Mouse (Mus musculus) neural tube, embryonic 12.5 days (tissue): Measurements from ENCODE around the gene Tm6sf2. TPM values are rescaled to one million over a fixed set of nuclear protein-coding genes. Genes with fewer than 3 reads are reported as not detected.

Experiments
- ATAC-seq: fragments of 200-750 bp; cut with Nextera tagmentation; 2 replicates; pipeline ENCODE4 v1.8.0; 2017; ENCODE audit warnings: low read depth, mild to moderate bottlenecking, moderate TSS enrichment, moderate library complexity; ENCODE audit not compliant: low FRiP score
- H3K27ac ChIP-seq: fragments of 300-500 bp; sonication (generic); 2 replicates; pipeline ENCODE4 v1.5.1; 2016
- H3K27me3 ChIP-seq: fragments of 300-500 bp; sonication (generic); replicated peaks from 2 replicates; pipeline ENCODE4 v1.6.1; 2016; ENCODE audit warnings: mild to moderate bottlenecking
- H3K36me3 ChIP-seq: fragments of 300-500 bp; sonication (generic); 2 replicates; pipeline ENCODE4 v1.6.1; 2016; ENCODE audit warnings: mild to moderate bottlenecking
- H3K4me1 ChIP-seq: fragments of 300-500 bp; sonication (generic); 2 replicates; pipeline ENCODE4 v1.6.1; 2016
- H3K4me2 ChIP-seq: fragments of 300-500 bp; sonication (generic); replicated peaks from 2 replicates; pipeline ENCODE4 v1.6.1; 2016; ENCODE audit warnings: mild to moderate bottlenecking
- H3K4me3 ChIP-seq: fragments of 300-500 bp; sonication (generic); 2 replicates; pipeline ENCODE4 v1.5.1; 2016
- H3K9ac ChIP-seq: fragments of 300-500 bp; sonication (generic); 2 replicates; pipeline ENCODE4 v1.6.1; 2016; ENCODE audit warnings: mild to moderate bottlenecking
- H3K9me3 ChIP-seq: fragments of 300-500 bp; sonication (generic); 2 replicates; pipeline ENCODE4 v1.6.1; 2016; ENCODE audit warnings: mild to moderate bottlenecking
- WGBS: fragments of 180-500 bp; shearing (Covaris S2); methylation state at CpG from one replicate; pipeline ENCODE4 v1.1.7; 2016; 5-methylcytosine and 5-hydroxymethylcytosine counted together
- polyA plus RNA-seq: library from polyadenylated mRNA; unstranded; fragments of >200 nt; fragmentation: Nextera tagmentation; extraction: Ambion mirVana; gene quantifications from 2 replicates; pipeline ENCODE4 v1.2.1, GENCODE M21; 2016

The Tm6sf2 gene
- polyA plus RNA-seq, 1 experiment from 2014 or later = 1.7 TPM

DNA sequence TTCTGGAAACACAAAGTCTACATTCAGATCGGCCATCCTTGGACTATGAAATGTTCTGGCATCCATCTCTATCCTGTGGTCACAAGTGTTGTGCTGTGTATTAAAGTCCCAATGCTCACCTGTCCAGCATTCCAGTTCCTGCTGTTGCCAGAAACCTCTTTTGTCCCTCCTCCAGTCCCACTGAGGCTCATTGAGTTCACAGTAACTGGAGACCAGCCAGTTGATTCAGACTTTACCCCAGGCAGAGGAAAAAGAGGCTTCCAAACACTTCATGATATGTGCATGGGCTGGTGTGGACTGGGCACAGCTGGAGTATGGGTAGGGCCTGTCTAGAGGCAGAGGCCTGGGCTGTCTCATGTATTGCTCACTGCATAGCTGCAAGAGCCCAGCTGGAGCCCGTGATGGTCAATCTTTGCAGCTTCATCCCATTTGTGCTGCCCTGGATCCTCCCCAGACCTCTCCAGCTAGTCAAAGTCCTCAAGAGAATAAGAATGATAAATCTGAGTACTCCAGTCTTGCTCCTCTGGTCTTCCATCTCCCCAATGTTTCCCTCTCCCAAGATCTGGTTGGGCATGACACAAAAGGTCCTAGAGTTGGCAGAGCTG lies 786 bp upstream of the Tm6sf2 start:
- Histone ChIP-seq H3K27me3 (no peaks in the 10 kb centered on the region), H3K36me3 (peaks cover 52% of the 10 kb centered on the region), H3K4me1 (no peaks in the 10 kb centered on the region), H3K9ac (no peak overlapping the region), H3K27ac (no peak overlapping the region), H3K4me3 (no peak overlapping the region), H3K9me3 (no peaks in the 10 kb centered on the region), H3K4me2 (no peak overlapping the region)
- ATAC-seq = no peak
- 89% methylated on average over 2 of the region's 2 CpGs for WGBS

DNA sequence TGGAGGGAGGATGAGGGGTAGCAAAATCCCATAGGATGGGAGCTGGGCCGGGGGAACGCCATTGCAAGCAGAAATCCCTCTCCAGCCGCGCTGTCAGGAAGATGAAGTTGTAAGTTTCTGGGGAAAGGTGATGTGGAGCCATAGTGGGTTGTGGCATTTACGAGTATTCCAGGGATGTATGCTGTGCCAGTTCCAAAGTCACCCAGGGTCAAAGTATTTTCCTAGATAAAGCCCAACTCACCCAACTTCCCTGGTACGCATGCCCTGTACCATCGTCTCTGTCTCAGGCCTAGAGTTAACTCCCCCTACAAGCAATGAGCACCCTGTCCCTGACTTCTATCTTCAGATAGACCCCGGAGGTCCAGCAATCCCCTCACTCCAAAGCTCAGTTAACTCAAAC lies 396 bp downstream of the Tm6sf2 start:
- no peaks in the 10 kb centered on the region for H3K9me3 ChIP-seq
- 63% methylated on average over 8 of the region's 8 CpGs for WGBS
- 0 out of 2 replicates have a peak overlapping the region, but pooled peaks have one; percentile 25 for H3K4me2 ChIP-seq

DNA sequence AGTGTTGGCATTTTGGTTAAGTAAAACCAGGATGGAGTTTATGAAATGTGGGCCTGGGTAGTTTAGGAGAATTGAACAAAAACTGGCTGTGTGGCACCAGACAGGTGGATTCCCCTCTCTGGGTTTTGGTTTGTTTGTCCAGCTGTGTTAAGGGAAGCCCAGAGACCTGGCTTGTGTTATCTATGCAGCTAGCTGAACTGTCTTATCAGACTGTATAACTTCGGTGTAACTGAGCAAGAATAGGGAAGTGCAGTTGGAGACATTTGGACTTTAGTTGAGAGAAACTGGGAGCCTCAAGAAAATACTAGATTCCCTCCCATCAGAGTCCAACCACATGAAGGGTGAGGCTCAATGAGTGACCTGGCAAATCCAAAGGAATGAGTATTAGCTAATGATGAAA lies 958 bp downstream of the Tm6sf2 start:
- Histone ChIP-seq H3K9ac (no peak overlapping the region), H3K4me3 (no peak overlapping the region), H3K27me3 (no peaks in the 10 kb centered on the region), H3K27ac (no peak overlapping the region), H3K4me2 (no peak overlapping the region), H3K36me3 (peaks cover 36% of the 10 kb centered on the region), H3K4me1 (no peaks in the 10 kb centered on the region), H3K9me3 (no peaks in the 10 kb centered on the region)
- 87% methylated on average over 1 of the region's 1 CpGs for WGBS
- ATAC-seq = no peak

More for the DNA sequence above, 396 bp downstream of the Tm6sf2 start:
- H3K4me3 ChIP-seq = no peak overlapping the region
- no peak overlapping the region for H3K27ac ChIP-seq
- H3K9ac ChIP-seq = no peak overlapping the region
- H3K4me1 ChIP-seq = no peaks in the 10 kb centered on the region
- ATAC-seq = no peak
- no peaks in the 10 kb centered on the region for H3K27me3 ChIP-seq
- peaks cover 42% of the 10 kb centered on the region for H3K36me3 ChIP-seq

DNA sequence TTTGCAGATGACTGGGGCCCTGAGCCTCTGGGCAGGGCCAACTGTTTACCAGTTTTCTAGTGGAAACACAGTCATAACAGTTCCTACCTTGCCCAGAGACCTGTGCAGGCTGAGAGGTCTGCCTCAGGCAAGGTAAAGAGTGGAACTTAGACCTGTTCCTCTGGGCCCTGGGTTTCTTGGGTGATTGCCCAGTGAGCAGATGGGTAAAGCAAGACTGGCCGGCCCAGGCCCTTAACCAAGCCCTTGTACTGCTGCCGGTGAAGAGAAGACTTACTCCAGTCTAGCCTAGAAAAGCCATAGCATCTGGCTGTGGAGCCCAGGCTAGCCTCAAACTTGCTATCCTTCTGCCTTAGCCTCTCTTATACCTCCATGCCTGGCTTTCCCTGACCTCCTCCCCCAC lies 9.3 kb downstream of the Tm6sf2 start:
- ATAC-seq = no peak
- Histone ChIP-seq H3K9me3 (no peaks in the 10 kb centered on the region), H3K4me3 (no peak overlapping the region), H3K9ac (no peak overlapping the region), H3K4me1 (peaks cover 18% of the 10 kb centered on the region), H3K4me2 (no peak overlapping the region), H3K36me3 (no peaks in the 10 kb centered on the region), H3K27ac (no peak overlapping the region), H3K27me3 (peaks cover 56% of the 10 kb centered on the region)
- 95% methylated on average over 2 of the region's 2 CpGs for WGBS

DNA sequence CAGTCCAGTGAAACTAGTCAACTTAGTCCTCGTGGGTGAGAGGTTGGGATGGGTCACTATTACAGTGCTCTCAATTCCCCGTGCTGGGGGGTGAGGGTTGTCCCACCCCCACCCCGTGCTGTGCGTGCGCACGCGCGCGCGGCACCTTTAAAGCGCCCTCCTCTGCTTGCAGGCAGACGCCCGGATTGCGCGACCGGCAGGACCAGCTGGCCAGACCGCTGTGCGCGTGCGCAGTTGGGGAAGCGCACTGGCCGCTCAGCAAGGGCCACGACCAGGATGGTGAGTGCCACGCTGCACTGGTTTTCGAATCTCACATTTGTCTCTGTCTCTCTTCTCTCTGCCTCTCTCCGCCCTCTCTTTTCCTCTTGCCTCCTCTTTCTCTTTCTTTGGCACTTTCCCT lies 10.6 kb downstream of the Tm6sf2 start, which contains the start of gene Hapln4:
Gene Hapln4 (plus strand): TSS at position 173 of the 400 bp plus-strand sequence.
- under 1% methylated on average over 26 of the region's 26 CpGs for WGBS
- H3K27ac ChIP-seq = no peak within 1 kb of the TSS

DNA sequence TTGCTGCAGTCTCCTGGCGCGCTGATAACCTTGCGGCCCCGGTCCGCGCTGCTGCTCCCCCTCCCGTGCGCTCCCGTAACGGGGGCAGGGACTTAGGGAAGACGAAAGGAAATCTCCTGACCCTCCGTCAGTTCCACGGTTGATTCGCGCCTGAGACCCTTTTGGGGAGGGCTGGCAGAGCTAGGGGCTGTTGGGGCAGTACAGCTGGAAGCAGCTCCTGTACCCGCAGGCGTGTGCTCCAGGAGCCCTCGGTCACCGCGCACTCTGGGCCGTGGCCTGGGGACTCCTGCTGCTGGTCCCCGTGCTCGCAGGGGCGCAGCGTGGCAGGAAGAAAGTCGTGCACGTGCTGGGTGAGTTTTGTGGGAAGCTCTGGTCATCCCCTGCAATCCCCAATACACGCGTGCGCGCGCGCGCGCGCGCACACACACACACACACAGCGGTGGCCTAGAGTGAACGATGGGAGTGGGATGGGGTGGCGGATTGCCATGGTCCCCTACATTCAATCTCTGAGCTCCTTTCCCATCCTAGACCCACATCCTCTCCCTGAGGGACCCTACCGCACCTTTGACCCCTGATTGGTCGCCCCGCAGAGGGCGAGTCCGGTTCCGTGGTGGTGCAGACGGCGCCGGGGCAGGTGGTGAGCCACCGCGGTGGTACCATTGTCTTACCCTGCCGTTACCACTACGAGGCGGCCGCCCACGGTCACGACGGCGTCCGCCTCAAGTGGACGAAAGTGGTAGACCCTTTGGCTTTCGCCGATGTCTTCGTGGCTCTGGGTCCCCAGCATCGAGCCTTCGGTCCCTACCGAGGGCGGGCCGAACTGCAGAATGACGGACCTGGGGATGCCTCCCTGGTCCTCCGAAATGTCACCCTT lies 11.7 kb downstream of the Tm6sf2 start:
- Histone ChIP-seq H3K9ac (peak overlapping the region; percentile 29; the same call in 1 of the 2 replicates), H3K27me3 (peaks cover 80% of the 10 kb centered on the region), H3K9me3 (no peaks in the 10 kb centered on the region), H3K4me1 (peaks cover 30% of the 10 kb centered on the region), H3K4me2 (peak overlapping the region; percentile 69), H3K36me3 (no peaks in the 10 kb centered on the region), H3K27ac (no peak overlapping the region), H3K4me3 (peak overlapping the region; percentile 37)
- WGBS = 1% methylated on average over 70 of the region's 71 CpGs
- ATAC-seq = 0 out of 2 replicates have a peak, but pooled peaks have one; percentile 14

More for the DNA sequence above, 10.6 kb downstream of the Tm6sf2 start, which contains the start of gene Hapln4:
- H3K9me3 ChIP-seq = no peaks in the 10 kb centered on the region
- H3K4me2 ChIP-seq = peak within 1 kb of the TSS; percentile 69
- peak within 1 kb of the TSS; percentile 29; the same call in 1 of the 2 replicates for H3K9ac ChIP-seq
- no peak for ATAC-seq
- H3K4me3 ChIP-seq = peak within 1 kb of the TSS; percentile 37
- no peaks in the 10 kb centered on the region for H3K36me3 ChIP-seq
- peaks cover 26% of the 10 kb centered on the region for H3K4me1 ChIP-seq
- H3K27me3 ChIP-seq = peaks cover 69% of the 10 kb centered on the region

DNA sequence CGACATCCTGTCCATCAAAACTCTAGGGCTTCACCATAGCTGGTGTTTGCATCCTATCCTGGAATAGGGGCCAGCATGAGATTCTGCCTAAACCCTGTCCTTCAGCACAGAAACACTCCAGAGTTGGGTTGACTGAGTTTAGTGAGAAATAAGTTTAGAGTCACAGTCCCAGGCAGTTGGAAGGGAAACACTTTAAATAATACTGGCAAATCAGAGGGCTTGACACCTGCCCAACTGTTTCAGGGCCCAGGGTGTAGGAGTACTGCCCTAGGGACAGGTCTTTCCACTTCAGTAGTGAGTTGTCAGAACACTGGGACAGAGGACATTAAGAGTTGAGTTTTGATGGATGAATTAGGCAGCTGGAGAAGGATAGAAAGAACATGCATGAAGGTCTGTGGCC lies 13.4 kb downstream of the Tm6sf2 start:
- Histone ChIP-seq H3K9ac (no peak overlapping the region), H3K4me3 (no peak overlapping the region), H3K4me1 (peaks cover 39% of the 10 kb centered on the region), H3K27ac (no peak overlapping the region), H3K27me3 (peaks cover 90% of the 10 kb centered on the region), H3K4me2 (no peak overlapping the region), H3K36me3 (no peaks in the 10 kb centered on the region), H3K9me3 (no peaks in the 10 kb centered on the region)
- WGBS = 35% methylated on average over 1 of the region's 1 CpGs
- ATAC-seq = no peak

DNA sequence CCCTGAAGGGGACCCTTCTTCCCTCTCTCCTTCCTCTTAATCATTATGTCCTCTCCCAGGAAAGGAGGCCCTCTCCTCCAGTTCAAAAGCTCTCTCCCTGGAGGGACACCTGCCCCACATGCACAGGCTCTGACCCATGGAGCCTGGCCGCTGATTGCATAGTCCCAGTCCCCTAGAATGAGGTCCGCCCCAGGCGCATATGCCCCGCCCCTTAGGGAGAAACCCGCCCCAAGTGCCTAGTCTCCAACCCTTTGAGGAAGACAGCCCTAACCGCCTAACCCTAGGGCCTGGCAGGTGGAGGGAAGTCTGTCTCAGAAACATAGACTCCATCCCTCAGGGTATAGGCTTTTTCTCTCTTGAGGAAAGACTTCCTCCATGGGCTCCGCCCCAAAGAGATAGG lies 14.5 kb downstream of the Tm6sf2 start:
- ATAC-seq = no peak
- Histone ChIP-seq H3K27ac (no peak overlapping the region), H3K36me3 (no peaks in the 10 kb centered on the region), H3K27me3 (peaks cover 82% of the 10 kb centered on the region), H3K4me2 (no peak overlapping the region), H3K4me1 (peaks cover 39% of the 10 kb centered on the region), H3K9ac (no peak overlapping the region), H3K9me3 (no peaks in the 10 kb centered on the region), H3K4me3 (no peak overlapping the region)
- WGBS = 7% methylated on average over 7 of the region's 7 CpGs

DNA sequence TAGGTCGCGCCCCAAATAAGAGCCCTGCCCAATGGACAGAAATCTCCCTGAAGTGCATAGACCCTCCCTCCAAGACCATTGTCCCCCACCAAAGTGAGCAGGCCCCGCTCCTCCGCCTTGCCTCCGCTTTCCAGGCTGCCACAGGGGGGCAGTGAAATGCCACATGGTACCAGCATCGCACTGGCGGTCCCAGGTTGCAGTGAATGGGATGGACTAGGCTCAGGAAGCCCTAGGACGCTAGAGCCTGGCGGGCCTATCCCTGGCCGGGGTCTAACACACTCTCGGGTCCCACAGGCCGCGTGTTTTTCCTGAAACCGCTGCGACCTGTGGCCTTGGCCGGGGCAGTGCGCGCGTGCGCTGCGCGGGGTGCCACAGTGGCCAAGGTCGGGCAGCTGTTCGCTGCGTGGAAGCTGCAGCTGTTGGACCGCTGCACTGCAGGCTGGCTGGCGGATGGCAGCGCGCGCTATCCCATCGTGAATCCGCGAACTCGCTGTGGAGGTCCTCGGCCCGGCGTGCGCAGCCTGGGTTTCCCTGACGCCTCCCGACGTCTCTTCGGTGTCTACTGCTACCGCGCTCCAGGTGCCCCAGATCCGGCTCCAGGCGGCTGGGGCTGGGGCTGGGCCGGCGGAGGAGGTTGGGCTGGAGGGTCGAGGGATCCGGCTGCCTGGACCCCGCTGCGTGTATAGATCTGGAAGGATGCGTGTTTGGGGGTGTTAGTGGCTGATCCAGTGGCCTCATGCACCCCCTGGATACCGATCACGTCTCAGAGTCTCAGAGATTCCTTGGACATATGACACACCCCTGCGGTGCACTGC lies 15.3 kb downstream of the Tm6sf2 start:
- peak; percentile 54; the same call in 1 of the 2 replicates for ATAC-seq
- Histone ChIP-seq H3K27ac (no peak overlapping the region), H3K9me3 (no peaks in the 10 kb centered on the region), H3K4me3 (peak overlapping the region; percentile 28), H3K4me1 (peaks cover 39% of the 10 kb centered on the region), H3K27me3 (peaks cover 74% of the 10 kb centered on the region), H3K9ac (peak overlapping the region; percentile 13), H3K36me3 (no peaks in the 10 kb centered on the region), H3K4me2 (peak overlapping the region; percentile 64)
- 4% methylated on average over 56 of the region's 56 CpGs for WGBS

DNA sequence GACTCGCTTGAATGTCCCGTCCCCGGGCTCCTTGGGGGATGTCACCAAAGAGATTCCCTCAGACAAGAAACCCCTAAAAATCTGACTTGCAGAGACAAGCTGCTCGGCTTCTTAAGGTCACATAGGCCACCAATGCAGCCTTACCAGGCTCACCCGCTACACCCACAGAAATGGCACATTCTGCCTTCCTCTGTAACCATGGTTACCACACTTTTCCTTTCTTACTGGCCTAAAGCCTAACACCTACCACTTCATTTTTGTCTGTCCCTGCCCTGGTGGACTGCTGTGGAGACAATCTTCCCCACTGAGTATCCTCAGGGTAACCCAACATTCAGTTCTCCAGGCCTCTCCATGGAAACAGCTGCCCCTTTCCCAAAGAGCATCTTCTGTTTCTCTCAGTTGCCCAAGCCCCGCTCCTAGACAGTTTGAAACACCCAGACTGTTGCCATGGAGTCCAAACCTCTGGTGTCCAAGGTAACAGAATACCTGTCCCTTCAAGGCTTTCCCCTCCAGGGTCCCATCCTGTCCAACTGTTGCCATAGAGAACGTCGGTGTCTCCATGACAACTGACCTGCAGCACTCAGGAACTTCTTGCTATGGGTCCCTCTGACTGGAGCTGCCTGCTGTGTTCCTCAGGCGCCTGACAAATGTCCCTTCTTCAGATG lies 16.7 kb downstream of the Tm6sf2 start:
- peaks cover 26% of the 10 kb centered on the region for H3K4me1 ChIP-seq
- H3K4me2 ChIP-seq = no peak overlapping the region; the same call in 1 of the 2 replicates
- H3K4me3 ChIP-seq = no peak overlapping the region
- peak; percentile 37 for ATAC-seq
- no peak overlapping the region for H3K9ac ChIP-seq
- H3K27ac ChIP-seq = no peak overlapping the region
- 40% methylated on average over 9 of the region's 9 CpGs for WGBS
- peaks cover 3% of the 10 kb centered on the region; the same call in 1 of the 2 replicates for H3K36me3 ChIP-seq
- H3K9me3 ChIP-seq = no peaks in the 10 kb centered on the region
- H3K27me3 ChIP-seq = peaks cover 62% of the 10 kb centered on the region

DNA sequence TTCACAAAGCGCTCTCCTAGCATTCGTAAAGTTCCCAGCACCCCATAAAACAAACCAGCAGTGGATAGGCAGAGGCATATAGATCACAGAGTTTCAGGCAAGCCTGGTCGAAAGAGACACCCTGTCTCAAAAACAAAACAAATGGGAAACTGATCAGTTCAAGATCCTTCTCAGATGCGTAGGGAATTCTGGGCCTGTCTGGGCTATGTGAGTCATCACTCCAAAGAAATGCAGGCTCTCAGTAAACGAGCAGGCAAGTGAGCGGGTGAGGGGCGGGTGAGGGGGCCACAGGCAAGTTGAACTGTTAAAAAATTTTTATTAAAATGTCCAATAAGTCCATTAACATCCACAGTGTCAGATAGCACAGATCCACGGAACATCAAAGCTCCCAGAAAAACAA lies 20.1 kb downstream of the Tm6sf2 start:
- Histone ChIP-seq H3K4me3 (no peak overlapping the region), H3K36me3 (peaks cover 35% of the 10 kb centered on the region), H3K9ac (no peak overlapping the region), H3K4me1 (peaks cover 17% of the 10 kb centered on the region), H3K9me3 (no peaks in the 10 kb centered on the region), H3K27me3 (peaks cover 29% of the 10 kb centered on the region), H3K4me2 (no peak overlapping the region), H3K27ac (no peak overlapping the region; the same call in 1 of the 2 replicates)
- ATAC-seq = no peak
- 68% methylated on average over 8 of the region's 8 CpGs for WGBS
